Mouse (Mus musculus) embryonic fibroblast, embryonic 13.5 days (primary cell): Measurements from ENCODE around the gene Uso1. TPM values are rescaled to one million over a fixed set of nuclear protein-coding genes. Genes with fewer than 3 reads are reported as not detected.

Source experiments
- H3K27ac ChIP-seq: 2 replicates; pipeline ENCODE4 v1.5.1; 2012; ENCODE audit warnings: low read length, control low read depth, inconsistent platforms; ENCODE audit not compliant: insufficient read depth
- H3K4me1 ChIP-seq: 2 replicates; pipeline ENCODE4 v1.6.1; 2011; ENCODE audit warnings: low read length; ENCODE audit not compliant: control insufficient read depth, insufficient read depth
- H3K4me3 ChIP-seq: 2 replicates; pipeline ENCODE4 v1.5.1; 2011; ENCODE audit warnings: mild to moderate bottlenecking, control low read depth, low read length; ENCODE audit not compliant: insufficient read depth
- CTCF ChIP-seq: IDR thresholded peaks from 2 replicates; pipeline ENCODE4 v1.5.1; 2011; ENCODE audit warnings: mild to moderate bottlenecking, control low read depth, low read length, moderate library complexity, borderline replicate concordance; ENCODE audit not compliant: insufficient read depth
- POLR2A ChIP-seq: IDR thresholded peaks from 2 replicates; pipeline ENCODE4 v1.6.1; 2011; ENCODE audit warnings: low read depth, mild to moderate bottlenecking, control low read depth, low read length, moderate library complexity
- polyA plus RNA-seq: library from polyadenylated mRNA; stranded (reverse); fragments of >200 nt; gene quantifications from 2 replicates; pipeline ENCODE4 v1.2.4, GENCODE M21; 2011; ENCODE audit warnings: low read depth; ENCODE audit not compliant: missing spikeins, insufficient read length

The Uso1 gene
- polyA plus RNA-seq, 1 experiment, result 101 TPM

DNA sequence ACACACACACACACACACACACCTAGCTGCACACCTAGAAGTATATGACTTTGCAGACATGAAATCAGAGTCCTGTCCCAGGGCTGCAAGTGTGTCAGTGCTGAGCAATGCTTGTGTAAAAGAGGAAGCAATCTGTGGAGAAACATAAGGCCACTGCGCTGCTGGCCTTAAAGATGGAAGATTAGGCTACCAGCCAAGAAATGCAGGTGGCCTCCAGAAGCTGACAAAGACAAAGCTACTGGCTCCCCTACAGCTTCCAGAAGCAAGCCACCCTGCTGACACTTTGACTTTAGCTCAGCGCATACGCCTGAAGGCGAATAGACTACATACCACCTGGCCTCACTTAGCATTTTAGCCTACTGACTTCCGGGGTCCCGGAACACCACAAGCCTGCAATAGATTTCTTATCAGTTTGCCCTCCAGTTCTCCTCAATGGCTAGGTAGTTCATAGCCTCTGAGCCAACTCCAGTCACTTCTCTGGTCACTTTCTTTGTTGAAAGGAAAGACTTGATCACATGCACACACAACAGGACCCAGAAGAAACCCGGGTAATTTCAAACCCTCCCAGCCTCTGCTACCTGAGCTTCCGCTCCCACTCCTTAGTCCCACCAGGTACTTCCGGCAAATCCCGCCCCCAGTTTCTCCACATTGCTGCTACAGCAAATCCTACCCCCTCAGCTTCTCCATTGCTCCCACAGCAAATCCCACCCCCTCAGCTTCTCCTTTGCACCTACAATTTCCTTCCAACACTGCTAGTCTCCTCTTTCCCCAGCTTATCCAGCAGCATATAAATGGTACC is 31.2 kb upstream of the Uso1 start:
- Histone ChIP-seq H3K27ac (no peak overlapping the region), H3K4me1 (peaks cover 4% of the 10 kb centered on the region), H3K4me3 (no peak overlapping the region)
- TF ChIP-seq CTCF (no peak), POLR2A (no peak)

DNA sequence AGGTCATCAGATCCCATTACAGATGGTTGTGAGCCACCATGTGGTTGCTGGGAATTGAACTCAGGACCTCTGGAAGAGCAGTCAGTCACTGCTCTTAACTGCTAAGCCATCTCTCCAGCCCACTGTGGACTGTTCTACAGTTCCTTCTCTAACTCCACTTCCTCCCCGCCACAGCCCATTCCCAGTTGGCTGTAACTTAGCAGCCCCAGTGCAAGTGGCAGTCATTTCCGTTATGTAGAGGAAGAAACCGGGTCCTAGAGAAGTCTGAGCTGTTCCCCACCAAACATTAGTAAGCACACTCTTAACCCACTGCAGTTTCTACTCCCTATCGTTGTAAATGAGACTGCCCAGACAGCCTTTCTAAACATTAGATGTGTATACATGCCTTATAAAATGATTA is 30.5 kb upstream of the Uso1 start:
- no peak overlapping the region for H3K4me3 ChIP-seq
- TF ChIP-seq POLR2A (no peak), CTCF (no peak)
- H3K27ac ChIP-seq, result no peak overlapping the region
- H3K4me1 ChIP-seq, result peaks cover 4% of the 10 kb centered on the region

DNA sequence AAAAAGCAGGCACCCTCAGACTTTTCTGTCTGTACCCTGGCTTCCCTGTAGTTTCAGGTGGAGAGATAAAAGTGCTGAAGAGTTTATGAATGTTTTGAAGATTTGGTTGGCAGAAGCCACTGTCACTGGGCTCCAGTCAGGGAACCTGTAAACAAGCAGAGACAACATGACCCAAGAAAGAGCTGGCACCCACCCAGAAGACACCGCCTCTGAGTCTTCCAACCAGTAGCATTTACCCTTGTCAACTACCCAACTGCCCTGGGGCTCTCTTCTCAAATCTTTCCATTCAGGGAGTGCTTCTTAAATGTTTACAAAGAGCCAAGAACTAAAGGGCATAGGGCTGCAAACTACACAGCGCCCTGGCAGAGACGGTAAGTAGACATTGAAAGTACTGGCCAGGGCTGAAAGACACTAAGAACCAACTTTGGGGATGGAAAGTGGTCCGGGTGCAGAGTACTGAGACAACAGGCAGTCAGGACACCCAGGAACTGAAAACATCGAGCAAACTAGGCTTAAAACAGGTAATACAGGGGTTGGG is 26.9 kb upstream of the Uso1 start:
- no peak overlapping the region for H3K4me3 ChIP-seq
- TF ChIP-seq CTCF, result no peak
- TF ChIP-seq POLR2A, result no peak
- H3K4me1 ChIP-seq, result peaks cover 5% of the 10 kb centered on the region; the same call in 1 of the 2 replicates
- H3K27ac ChIP-seq, result no peak overlapping the region

DNA sequence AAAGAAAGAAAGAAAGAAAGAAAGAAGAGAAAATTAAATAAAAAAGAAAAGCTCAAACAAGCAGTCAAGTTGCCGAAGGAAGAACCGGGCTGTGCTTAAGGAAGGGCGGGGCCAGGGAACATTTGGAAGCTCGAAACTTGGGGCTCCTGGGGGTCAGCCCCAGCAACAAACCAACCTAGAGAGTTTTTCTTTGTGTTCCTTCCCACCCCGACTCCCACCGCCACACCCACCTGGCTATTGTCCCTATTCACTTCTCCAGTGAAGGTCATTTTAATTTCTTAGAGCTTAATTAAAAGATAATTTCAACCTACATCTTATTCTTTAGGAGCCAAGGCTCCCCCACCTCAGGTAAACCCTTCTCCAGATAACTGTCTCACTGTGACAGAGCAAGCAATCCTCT is 25.6 kb upstream of the Uso1 start:
- Histone ChIP-seq H3K27ac (no peak overlapping the region), H3K4me3 (0 out of 2 replicates have a peak overlapping the region, but pooled peaks have one; percentile 2), H3K4me1 (peaks cover 3% of the 10 kb centered on the region; the same call in 1 of the 2 replicates)
- TF ChIP-seq POLR2A, result no peak
- TF ChIP-seq CTCF, result no peak

DNA sequence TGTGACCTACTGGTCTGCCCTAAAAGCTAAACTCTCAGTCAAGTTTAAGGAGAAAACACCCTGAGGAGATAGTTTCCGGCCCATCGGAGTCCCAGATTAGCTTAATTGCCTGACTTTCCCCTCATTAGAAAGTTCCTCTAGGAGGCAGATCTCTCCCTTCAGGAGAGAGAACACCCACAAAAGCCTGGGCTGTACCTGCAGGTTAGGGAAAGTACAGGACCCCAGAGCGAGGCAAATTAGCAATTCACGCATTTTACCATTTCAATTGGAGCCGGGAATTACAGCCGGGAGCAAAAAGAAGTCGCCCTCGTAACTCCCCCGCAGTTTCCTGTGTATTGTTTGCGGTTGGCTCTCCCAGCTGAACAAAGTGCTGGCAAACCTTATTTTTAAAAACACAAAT is 25.2 kb upstream of the Uso1 start:
- H3K4me1 ChIP-seq, result peaks cover 3% of the 10 kb centered on the region; the same call in 1 of the 2 replicates
- no peak for TF ChIP-seq CTCF
- H3K4me3 ChIP-seq, result no peak overlapping the region
- H3K27ac ChIP-seq, result no peak overlapping the region

DNA sequence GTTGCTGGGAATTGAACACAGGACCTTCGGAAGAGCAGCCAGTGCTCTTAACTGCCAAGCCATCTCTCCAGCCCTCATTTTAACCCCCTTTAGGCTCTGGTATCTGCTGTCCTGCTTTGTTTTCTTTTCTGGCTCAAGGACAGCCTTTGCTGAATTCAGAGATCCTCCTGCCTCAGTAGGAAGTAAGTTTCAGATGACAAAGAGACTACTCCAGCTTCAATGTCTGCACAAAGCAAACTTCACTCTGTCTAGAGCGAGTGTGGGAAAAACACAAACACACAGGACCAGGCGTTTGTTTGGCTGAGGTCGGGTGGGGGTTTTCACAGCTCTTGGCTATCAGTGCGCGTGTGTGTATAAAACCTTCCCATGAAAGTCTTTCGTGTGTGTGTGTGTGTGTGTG is 24.3 kb upstream of the Uso1 start:
- H3K4me1 ChIP-seq, result peaks cover 5% of the 10 kb centered on the region; the same call in 1 of the 2 replicates
- TF ChIP-seq POLR2A (no peak), CTCF (no peak)
- H3K27ac ChIP-seq, result no peak overlapping the region
- H3K4me3 ChIP-seq, result no peak overlapping the region

DNA sequence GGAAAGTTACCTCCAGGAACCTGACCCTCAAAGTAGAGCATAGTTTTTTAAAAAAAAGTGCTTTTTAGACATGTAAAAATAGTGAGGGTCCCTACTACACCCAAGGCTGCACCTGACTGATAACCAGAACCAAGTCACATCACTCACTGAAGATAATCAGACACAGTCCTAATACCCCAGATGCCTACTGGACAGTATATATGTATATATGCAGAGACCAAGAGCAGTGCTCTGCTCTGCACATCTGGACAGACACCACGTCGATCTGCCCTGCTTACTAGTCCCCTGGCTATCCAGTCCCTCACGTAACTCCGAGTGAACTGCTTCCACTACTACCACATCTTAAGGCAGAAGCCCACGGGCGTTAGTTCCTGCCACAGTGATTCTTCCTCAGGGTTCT is 23.5 kb upstream of the Uso1 start:
- Histone ChIP-seq H3K27ac (no peak overlapping the region), H3K4me3 (no peak overlapping the region), H3K4me1 (peaks cover 5% of the 10 kb centered on the region; the same call in 1 of the 2 replicates)
- TF ChIP-seq POLR2A (no peak), CTCF (no peak)

DNA sequence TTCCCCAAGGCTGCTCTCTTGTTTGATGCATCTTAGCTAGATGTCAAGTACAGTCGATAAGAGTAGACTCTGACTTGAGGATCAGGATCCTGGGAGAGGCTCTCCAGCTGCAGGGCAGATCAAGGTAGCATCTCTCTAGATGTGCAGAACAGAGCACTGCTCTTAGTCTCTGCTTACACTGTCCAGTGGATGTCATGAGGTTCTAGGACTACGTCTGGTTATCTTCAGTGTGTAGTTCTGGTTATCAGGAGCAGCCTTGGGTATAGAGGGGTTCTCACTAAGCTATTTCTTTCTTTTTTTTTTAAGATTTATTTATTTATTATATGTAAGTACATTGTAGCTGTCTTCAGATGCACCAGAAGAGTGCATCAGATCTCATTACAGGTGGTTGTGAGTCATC is 22.8 kb upstream of the Uso1 start:
- no peak overlapping the region for H3K4me3 ChIP-seq
- peaks cover 5% of the 10 kb centered on the region; the same call in 1 of the 2 replicates for H3K4me1 ChIP-seq
- H3K27ac ChIP-seq, result no peak overlapping the region
- TF ChIP-seq POLR2A (no peak), CTCF (no peak)

GRCm38 (mm10) chr5:92117823-92118403 is 19.8 kb upstream of the Uso1 start:
- TF ChIP-seq CTCF, result peak; percentile 64; the same call in 1 of the 2 replicates
- TF ChIP-seq POLR2A, result no peak
- H3K4me3 ChIP-seq, result no peak overlapping the region
- no peak overlapping the region for H3K27ac ChIP-seq
- peaks cover 2% of the 10 kb centered on the region; the same call in 1 of the 2 replicates for H3K4me1 ChIP-seq

GRCm38 (mm10) chr5:92121636-92122035 is 16.1 kb upstream of the Uso1 start:
- Histone ChIP-seq H3K27ac (no peak overlapping the region), H3K4me3 (no peak overlapping the region), H3K4me1 (peaks cover 4% of the 10 kb centered on the region; the same call in 1 of the 2 replicates)
- TF ChIP-seq CTCF (no peak), POLR2A (no peak)
